Mouse (Mus musculus): ENCODE measurements around the gene Kynu. TPM values are rescaled to one million over a fixed set of nuclear protein-coding genes. Genes with fewer than 3 reads are reported as not detected.

Gene Kynu
- polyA plus RNA-seq, 1 experiment from 2014 or later = 0.12 TPM

- no peaks in the 10 kb centered on the region for H3K27me3 ChIP-seq
- no peaks in the 10 kb centered on the region for H3K4me1 ChIP-seq
- H3K9ac ChIP-seq = no peak overlapping the region
- H3K4me3 ChIP-seq = no peak overlapping the region
- 61% methylated on average over 3 of the region's 3 CpGs for WGBS
- no peak overlapping the region for H3K27ac ChIP-seq
- H3K4me2 ChIP-seq = no peak overlapping the region
- no peaks in the 10 kb centered on the region for H3K36me3 ChIP-seq (ENCODE audit: poor library complexity, severe bottlenecking)
- no peak for ATAC-seq
- no peaks in the 10 kb centered on the region for H3K9me3 ChIP-seq (replicated peaks)
Observed at GRCm38 (mm10) chr2:43674098-43674497, 119.0 kb downstream of the Kynu start.

- ATAC-seq = no peak
- Histone ChIP-seq H3K27ac (no peak overlapping the region), H3K4me1 (no peaks in the 10 kb centered on the region), H3K4me2 (no peak overlapping the region), H3K9me3 (replicated peaks) (no peaks in the 10 kb centered on the region), H3K27me3 (no peaks in the 10 kb centered on the region), H3K4me3 (no peak overlapping the region), H3K36me3 (ENCODE audit: poor library complexity, severe bottlenecking) (no peaks in the 10 kb centered on the region), H3K9ac (no peak overlapping the region)
- 83% methylated on average over 4 of the region's 4 CpGs for WGBS
Observed at GRCm38 (mm10) chr2:43675277-43675676, 120.1 kb downstream of the Kynu start.

- H3K27ac ChIP-seq = no peak overlapping the region
- H3K9me3 ChIP-seq (replicated peaks) = no peaks in the 10 kb centered on the region
- H3K9ac ChIP-seq = no peak overlapping the region
- H3K4me2 ChIP-seq = no peak overlapping the region
- H3K4me1 ChIP-seq = no peaks in the 10 kb centered on the region
- no peaks in the 10 kb centered on the region for H3K27me3 ChIP-seq
- H3K4me3 ChIP-seq = no peak overlapping the region
- no peak for ATAC-seq
- WGBS = 83% methylated on average over 2 of the region's 2 CpGs
- no peaks in the 10 kb centered on the region for H3K36me3 ChIP-seq (ENCODE audit: poor library complexity, severe bottlenecking)
Observed at GRCm38 (mm10) chr2:43690402-43690801, 135.3 kb downstream of the Kynu start.

DNA sequence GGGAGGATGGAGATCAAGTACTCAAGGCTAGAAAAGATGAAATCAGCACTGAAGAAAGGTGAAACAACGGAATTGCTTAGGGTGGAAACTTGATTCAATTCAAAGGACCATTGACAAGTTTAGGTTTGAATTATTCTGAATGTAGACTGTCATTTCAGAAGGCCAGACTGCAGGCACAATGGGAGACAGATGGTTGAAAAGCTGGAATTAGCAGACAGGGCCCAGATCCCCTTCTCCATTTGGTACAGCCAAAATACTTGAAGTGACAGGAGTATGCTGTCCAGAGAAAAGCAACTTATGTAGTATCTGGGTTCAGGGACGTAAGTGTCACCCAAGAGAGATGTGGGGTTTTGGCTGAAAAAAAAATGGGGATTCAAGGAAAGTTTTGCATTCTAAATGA lies 136.2 kb downstream of the Kynu start:
- Histone ChIP-seq H3K36me3 (ENCODE audit: poor library complexity, severe bottlenecking) (no peaks in the 10 kb centered on the region), H3K27me3 (no peaks in the 10 kb centered on the region), H3K4me3 (no peak overlapping the region), H3K9ac (no peak overlapping the region), H3K9me3 (replicated peaks) (no peaks in the 10 kb centered on the region), H3K4me2 (no peak overlapping the region), H3K27ac (no peak overlapping the region), H3K4me1 (no peaks in the 10 kb centered on the region)
- no peak for ATAC-seq
- 89% methylated on average over 2 of the region's 2 CpGs for WGBS

DNA sequence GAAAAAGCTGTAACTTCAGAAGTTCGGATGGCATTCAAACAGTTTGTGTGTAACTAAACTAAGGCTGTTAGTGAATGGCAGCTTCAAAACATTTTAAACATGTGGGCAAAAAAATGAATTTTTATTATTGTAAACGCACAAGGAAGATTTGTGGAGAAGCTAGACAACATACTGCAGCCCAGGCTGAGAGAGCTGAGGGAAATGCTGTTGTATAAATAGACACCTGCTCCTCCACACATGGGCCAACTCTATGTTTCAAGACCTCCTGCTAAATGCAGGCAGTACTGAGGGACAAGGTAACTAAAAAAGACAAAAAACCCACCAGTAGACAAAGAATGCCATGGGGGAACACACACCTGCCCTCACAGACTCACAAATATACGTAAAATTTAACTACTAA lies 140.5 kb downstream of the Kynu start:
- Histone ChIP-seq H3K27ac (no peak overlapping the region), H3K9me3 (replicated peaks) (no peaks in the 10 kb centered on the region), H3K9ac (no peak overlapping the region), H3K27me3 (no peaks in the 10 kb centered on the region), H3K4me3 (no peak overlapping the region), H3K4me1 (no peaks in the 10 kb centered on the region), H3K4me2 (no peak overlapping the region), H3K36me3 (ENCODE audit: poor library complexity, severe bottlenecking) (no peaks in the 10 kb centered on the region)
- 92% methylated on average over 3 of the region's 3 CpGs for WGBS
- no peak for ATAC-seq

DNA sequence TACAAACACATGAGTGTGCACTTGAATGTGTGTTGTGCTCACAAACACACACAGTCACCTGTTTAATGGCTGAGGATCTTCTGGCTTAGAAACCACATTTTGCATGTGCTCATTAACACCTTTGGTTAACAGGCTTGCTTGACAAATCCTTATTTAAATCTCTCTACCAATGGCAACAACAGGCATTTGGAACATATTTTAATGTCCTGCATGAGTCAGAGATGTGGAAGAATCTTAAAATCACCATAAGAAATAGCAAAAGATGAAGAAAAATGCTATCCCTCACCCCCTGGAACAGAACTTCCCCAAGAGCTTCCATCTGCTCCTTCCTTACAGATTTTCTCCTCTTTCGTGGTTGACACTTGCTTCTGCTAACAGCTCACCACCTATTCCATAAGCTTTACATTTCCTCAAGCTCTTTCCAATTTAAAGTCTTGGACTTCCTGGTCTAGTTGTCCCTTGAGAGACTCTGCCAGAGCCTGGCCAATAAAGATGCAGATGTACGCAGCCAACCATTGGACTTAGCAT lies 157.5 kb downstream of the Kynu start:
- H3K27ac ChIP-seq = no peak overlapping the region

DNA sequence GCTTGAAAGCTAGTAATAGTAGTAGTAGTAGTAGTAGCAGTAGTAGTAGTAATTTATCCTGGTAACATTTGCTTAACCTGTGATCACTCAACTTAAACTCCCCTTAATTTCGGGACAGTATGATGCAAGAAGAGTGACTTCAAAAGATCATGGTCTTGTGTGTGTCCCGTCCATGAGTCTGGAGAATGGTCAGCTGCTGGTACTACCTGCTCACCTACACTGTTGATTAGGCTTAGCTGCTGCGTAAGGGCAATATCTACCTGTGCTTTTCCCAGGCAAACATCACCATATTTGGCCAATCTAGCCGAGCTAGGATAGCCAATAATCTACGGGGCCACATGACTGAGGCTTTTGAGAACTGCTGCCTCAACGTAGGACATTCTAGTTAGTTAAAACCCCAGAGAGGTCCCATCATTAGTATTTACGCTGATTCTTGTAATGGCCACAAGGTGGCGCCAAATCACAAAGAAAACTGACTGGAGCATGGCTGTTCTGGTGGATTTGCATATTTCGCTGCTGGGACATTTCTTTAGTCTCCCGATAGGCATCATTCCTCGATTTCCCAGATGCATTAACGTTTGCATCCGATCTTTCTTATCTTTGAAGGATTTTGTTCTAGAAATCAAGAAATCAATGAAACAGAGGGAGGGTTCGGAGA lies 167.4 kb downstream of the Kynu start:
- WGBS = 17% methylated on average over 14 of the region's 14 CpGs
- Histone ChIP-seq H3K27ac (no peak overlapping the region), H3K9me3 (replicated peaks) (no peaks in the 10 kb centered on the region), H3K36me3 (ENCODE audit: poor library complexity, severe bottlenecking) (no peaks in the 10 kb centered on the region), H3K9ac (no peak overlapping the region), H3K27me3 (no peaks in the 10 kb centered on the region), H3K4me3 (no peak overlapping the region; the same call in 1 of the 2 replicates), H3K4me1 (peaks cover 4% of the 10 kb centered on the region; the same call in 1 of the 2 replicates), H3K4me2 (peak overlapping the region; percentile 46)
- peak; percentile 94 for ATAC-seq

More for the DNA sequence above, 157.5 kb downstream of the Kynu start:
- WGBS = 96% methylated on average over 2 of the region's 2 CpGs
- Histone ChIP-seq H3K9ac (no peak overlapping the region), H3K9me3 (replicated peaks) (no peaks in the 10 kb centered on the region), H3K4me2 (no peak overlapping the region), H3K4me3 (no peak overlapping the region), H3K4me1 (no peaks in the 10 kb centered on the region), H3K27me3 (no peaks in the 10 kb centered on the region), H3K36me3 (ENCODE audit: poor library complexity, severe bottlenecking) (no peaks in the 10 kb centered on the region)
- ATAC-seq = no peak

- no peak overlapping the region for H3K27ac ChIP-seq
- H3K4me2 ChIP-seq = peak overlapping the region; percentile 46
- no peak overlapping the region; the same call in 1 of the 2 replicates for H3K4me3 ChIP-seq
- peaks cover 4% of the 10 kb centered on the region; the same call in 1 of the 2 replicates for H3K4me1 ChIP-seq
- peak; percentile 79 for ATAC-seq
- H3K9me3 ChIP-seq (replicated peaks) = no peaks in the 10 kb centered on the region
- no peaks in the 10 kb centered on the region for H3K27me3 ChIP-seq
- no peaks in the 10 kb centered on the region for H3K36me3 ChIP-seq (ENCODE audit: poor library complexity, severe bottlenecking)
- 55% methylated on average over 7 of the region's 7 CpGs for WGBS
- H3K9ac ChIP-seq = no peak overlapping the region
Observed at GRCm38 (mm10) chr2:43723104-43723541, 168.0 kb downstream of the Kynu start.

DNA sequence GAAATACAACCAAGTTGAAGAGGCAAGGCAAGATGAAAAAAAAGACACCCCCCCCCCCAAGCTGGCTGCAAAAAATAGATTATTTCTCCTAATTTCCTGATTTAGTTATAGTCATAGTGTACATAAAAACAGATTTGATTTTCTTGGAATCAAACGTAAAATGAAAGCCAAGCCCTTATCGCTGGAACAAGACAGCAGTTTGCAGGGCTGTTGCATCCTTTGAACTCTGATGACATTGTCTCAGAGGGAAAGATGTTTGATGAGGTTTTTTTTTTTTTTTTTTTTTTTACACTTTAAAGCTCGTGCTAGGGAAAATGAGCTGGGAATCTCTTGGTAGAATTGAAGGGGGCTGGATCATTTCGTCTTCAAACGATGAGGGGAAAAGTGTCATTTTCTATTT lies 172.1 kb downstream of the Kynu start:
- H3K27ac ChIP-seq = no peak overlapping the region
- ATAC-seq = no peak
- no peaks in the 10 kb centered on the region for H3K27me3 ChIP-seq
- no peak overlapping the region for H3K9ac ChIP-seq
- no peaks in the 10 kb centered on the region for H3K36me3 ChIP-seq (ENCODE audit: poor library complexity, severe bottlenecking)
- peaks cover 4% of the 10 kb centered on the region; the same call in 1 of the 2 replicates for H3K4me1 ChIP-seq
- no peak overlapping the region for H3K4me2 ChIP-seq
- H3K4me3 ChIP-seq = no peak overlapping the region
- no peaks in the 10 kb centered on the region for H3K9me3 ChIP-seq (replicated peaks)
- WGBS = 77% methylated on average over 5 of the region's 5 CpGs

DNA sequence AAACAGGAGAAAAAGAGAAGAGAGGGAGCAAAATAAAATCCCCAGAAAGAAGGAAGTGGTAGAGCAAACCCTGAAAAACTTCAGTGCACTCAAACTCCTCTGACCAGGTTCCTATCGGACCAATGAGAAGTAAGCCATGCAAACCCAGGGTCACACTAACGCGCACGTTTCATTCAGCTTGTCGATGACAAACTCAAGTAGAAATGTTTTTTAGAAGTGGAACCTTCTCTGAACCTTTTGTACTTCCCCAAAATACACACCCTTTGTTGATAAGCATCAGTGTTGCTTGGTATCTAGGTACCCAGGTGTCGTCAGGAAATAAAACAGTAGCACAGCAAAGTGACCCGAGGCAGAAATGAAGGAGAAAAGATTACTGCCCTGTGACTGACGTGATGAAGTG lies 172.6 kb downstream of the Kynu start:
- Histone ChIP-seq H3K4me2 (no peak overlapping the region), H3K36me3 (ENCODE audit: poor library complexity, severe bottlenecking) (no peaks in the 10 kb centered on the region), H3K4me1 (peaks cover 4% of the 10 kb centered on the region; the same call in 1 of the 2 replicates), H3K27ac (no peak overlapping the region), H3K4me3 (no peak overlapping the region), H3K9ac (no peak overlapping the region), H3K27me3 (no peaks in the 10 kb centered on the region), H3K9me3 (replicated peaks) (no peaks in the 10 kb centered on the region)
- 83% methylated on average over 8 of the region's 8 CpGs for WGBS
- ATAC-seq = no peak

DNA sequence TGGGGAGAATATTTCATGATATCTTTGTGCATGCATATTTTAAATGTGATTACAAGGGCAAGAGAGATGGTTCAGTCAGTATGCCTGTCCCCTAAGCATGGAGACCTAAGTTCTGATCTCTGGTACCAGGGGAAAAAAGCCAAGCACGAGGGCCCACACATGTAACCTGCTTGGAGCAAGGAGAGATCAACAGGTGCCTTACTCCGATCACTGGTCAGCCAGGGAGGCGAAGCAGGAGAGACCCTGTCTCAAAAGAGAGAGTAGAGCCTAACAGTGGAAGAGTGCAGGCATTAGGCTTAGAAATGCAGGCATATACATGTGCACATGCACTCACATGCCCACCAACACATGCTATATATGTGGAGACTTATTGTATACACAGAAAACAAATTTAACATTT lies 173.7 kb downstream of the Kynu start:
- Histone ChIP-seq H3K4me2 (no peak overlapping the region), H3K27me3 (no peaks in the 10 kb centered on the region), H3K9ac (no peak overlapping the region), H3K4me1 (no peaks in the 10 kb centered on the region), H3K27ac (no peak overlapping the region), H3K36me3 (ENCODE audit: poor library complexity, severe bottlenecking) (no peaks in the 10 kb centered on the region), H3K4me3 (no peak overlapping the region), H3K9me3 (replicated peaks) (no peaks in the 10 kb centered on the region)
- ATAC-seq = no peak
- 94% methylated on average over 3 of the region's 3 CpGs for WGBS

All from forebrain, embryonic 13.5 days (tissue).